Mouse (Mus musculus): ENCODE measurements around the gene Zfp281. TPM values are rescaled to one million over a fixed set of nuclear protein-coding genes. Genes with fewer than 3 reads are reported as not detected.

Zfp281 gene
- polyA plus RNA-seq, 2 experiments: 2.9 to 6.7 TPM

- Histone ChIP-seq H3K9ac (replicated peaks) (no peak overlapping the region), H3K9me3 (ENCODE audit: control insufficient read depth, low read length) (no peaks in the 10 kb centered on the region), H3K4me1 (replicated peaks; ENCODE audit: control insufficient read depth in 2 of 2, insufficient read depth in 2 of 2, low read length in 1 of 2) (peaks cover 0 to 9% of the 10 kb centered on the region in 2 experiments; a peak in 2 of 4 replicates), H3K27me3 (ENCODE audit: control insufficient read depth, insufficient read depth, low read length) (no peaks in the 10 kb centered on the region), H3K4me2 (ENCODE audit: low read depth) (no peak overlapping the region), H3K36me3 (replicated peaks; ENCODE audit: control insufficient read depth, insufficient read depth, low read depth) (no peaks in the 10 kb centered on the region), H3K27ac (no peak overlapping the region), H3K4me3 (ENCODE audit: insufficient read depth in 1 of 2, low read depth in 2 of 2, low read length in 2 of 2) (no peak overlapping the region)
- DNase-seq (ENCODE audit: low read depth in 3 of 3, low spot score in 3 of 3) (no peak), ATAC-seq (ENCODE audit: insufficient read depth) (no peak)
- TF ChIP-seq CTCF (IDR thresholded peaks at IDR 0.05; ENCODE audit: low read depth) (no peak), EP300 (IDR thresholded peaks at IDR 0.05; ENCODE audit: low read depth) (no peak)
- WGBS (ENCODE audit: insufficient replicate concordance): 23% methylated on average over 2 of the region's 2 CpGs
Measured at GRCm38 (mm10) chr1:136639221-136639620, 14.5 kb downstream of the Zfp281 start.

GRCm38 (mm10) chr1:136642701-136643100, 18.0 kb downstream of the Zfp281 start:
- no peak for ATAC-seq (ENCODE audit: insufficient read depth)
- no peak for DNase-seq (ENCODE audit: low read depth in 3 of 3, low spot score in 3 of 3)
- Histone ChIP-seq H3K36me3 (replicated peaks; ENCODE audit: control insufficient read depth, insufficient read depth, low read depth) (no peaks in the 10 kb centered on the region), H3K9me3 (ENCODE audit: control insufficient read depth, low read length) (no peaks in the 10 kb centered on the region), H3K4me2 (ENCODE audit: low read depth) (no peak overlapping the region), H3K4me3 (ENCODE audit: insufficient read depth in 1 of 2, low read depth in 2 of 2, low read length in 2 of 2) (no peak overlapping the region), H3K27ac (no peak overlapping the region), H3K9ac (replicated peaks) (no peak overlapping the region), H3K27me3 (ENCODE audit: control insufficient read depth, insufficient read depth, low read length) (no peaks in the 10 kb centered on the region), H3K4me1 (replicated peaks; ENCODE audit: control insufficient read depth in 2 of 2, insufficient read depth in 2 of 2, low read length in 1 of 2) (peaks cover 0 to 9% of the 10 kb centered on the region in 2 experiments; a peak in 2 of 4 replicates)
- 42% methylated on average over 3 of the region's 3 CpGs for WGBS (ENCODE audit: insufficient replicate concordance)
- TF ChIP-seq EP300 (IDR thresholded peaks at IDR 0.05; ENCODE audit: low read depth) (no peak), CTCF (IDR thresholded peaks at IDR 0.05; ENCODE audit: low read depth) (no peak)

GRCm38 (mm10) chr1:136644486-136644885, 19.8 kb downstream of the Zfp281 start:
- Histone ChIP-seq H3K4me3 (ENCODE audit: insufficient read depth in 1 of 2, low read depth in 2 of 2, low read length in 2 of 2) (no peak overlapping the region), H3K36me3 (replicated peaks; ENCODE audit: control insufficient read depth, insufficient read depth, low read depth) (no peaks in the 10 kb centered on the region), H3K27ac (no peak overlapping the region), H3K9ac (replicated peaks) (no peak overlapping the region), H3K9me3 (ENCODE audit: control insufficient read depth, low read length) (no peaks in the 10 kb centered on the region), H3K4me2 (ENCODE audit: low read depth) (no peak overlapping the region), H3K4me1 (replicated peaks; ENCODE audit: control insufficient read depth in 2 of 2, insufficient read depth in 2 of 2, low read length in 1 of 2) (no peaks in the 10 kb centered on the region; a peak in 1 of 4 replicates), H3K27me3 (ENCODE audit: control insufficient read depth, insufficient read depth, low read length) (no peaks in the 10 kb centered on the region)
- ATAC-seq (ENCODE audit: insufficient read depth) (no peak), DNase-seq (ENCODE audit: low read depth in 3 of 3, low spot score in 3 of 3) (no peak)
- TF ChIP-seq CTCF (IDR thresholded peaks at IDR 0.05; ENCODE audit: low read depth): no peak
- TF ChIP-seq EP300 (IDR thresholded peaks at IDR 0.05; ENCODE audit: low read depth): no peak
- 45% methylated on average over 4 of the region's 4 CpGs for WGBS (ENCODE audit: insufficient replicate concordance)

- WGBS (ENCODE audit: insufficient replicate concordance): 61% methylated on average over 8 of the region's 8 CpGs
- Histone ChIP-seq H3K27ac (no peak overlapping the region), H3K4me3 (ENCODE audit: insufficient read depth in 1 of 2, low read depth in 2 of 2, low read length in 2 of 2) (no peak overlapping the region), H3K4me1 (replicated peaks; ENCODE audit: control insufficient read depth in 2 of 2, insufficient read depth in 2 of 2, low read length in 1 of 2) (no peaks in the 10 kb centered on the region), H3K27me3 (ENCODE audit: control insufficient read depth, insufficient read depth, low read length) (no peaks in the 10 kb centered on the region), H3K4me2 (ENCODE audit: low read depth) (no peak overlapping the region), H3K36me3 (replicated peaks; ENCODE audit: control insufficient read depth, insufficient read depth, low read depth) (no peaks in the 10 kb centered on the region), H3K9me3 (ENCODE audit: control insufficient read depth, low read length) (no peaks in the 10 kb centered on the region), H3K9ac (replicated peaks) (no peak overlapping the region)
- ATAC-seq (ENCODE audit: insufficient read depth) (no peak), DNase-seq (ENCODE audit: low read depth in 3 of 3, low spot score in 3 of 3) (no peak)
- TF ChIP-seq EP300 (IDR thresholded peaks at IDR 0.05; ENCODE audit: low read depth): no peak
- TF ChIP-seq CTCF (IDR thresholded peaks at IDR 0.05; ENCODE audit: low read depth): no peak
Measured at GRCm38 (mm10) chr1:136645849-136646625, 21.3 kb downstream of the Zfp281 start.

- TF ChIP-seq CTCF (IDR thresholded peaks at IDR 0.05; ENCODE audit: low read depth): no peak
- TF ChIP-seq EP300 (IDR thresholded peaks at IDR 0.05; ENCODE audit: low read depth): no peak
- Histone ChIP-seq H3K27ac (no peak overlapping the region), H3K9me3 (ENCODE audit: control insufficient read depth, low read length) (no peaks in the 10 kb centered on the region), H3K4me3 (ENCODE audit: insufficient read depth in 1 of 2, low read depth in 2 of 2, low read length in 2 of 2) (no peak overlapping the region), H3K4me2 (ENCODE audit: low read depth) (no peak overlapping the region), H3K36me3 (replicated peaks; ENCODE audit: control insufficient read depth, insufficient read depth, low read depth) (no peaks in the 10 kb centered on the region), H3K9ac (replicated peaks) (no peak overlapping the region), H3K4me1 (replicated peaks; ENCODE audit: control insufficient read depth in 2 of 2, insufficient read depth in 2 of 2, low read length in 1 of 2) (peaks cover 0 to 2% of the 10 kb centered on the region in 2 experiments; a peak in 1 of 4 replicates), H3K27me3 (ENCODE audit: control insufficient read depth, insufficient read depth, low read length) (no peaks in the 10 kb centered on the region)
- ATAC-seq (ENCODE audit: insufficient read depth): no peak
- 71% methylated on average over 3 of the region's 3 CpGs for WGBS (ENCODE audit: insufficient replicate concordance)
- no peak for DNase-seq (ENCODE audit: low read depth in 3 of 3, low spot score in 3 of 3)
Measured at GRCm38 (mm10) chr1:136652066-136652465, 27.4 kb downstream of the Zfp281 start.

Measured in liver, embryonic 14.5 days (tissue).